Mouse (Mus musculus) erythroblast, embryonic 14.5 days (primary cell): ENCODE data around the gene Sfmbt1. TPM values are rescaled to one million over a fixed set of nuclear protein-coding genes. Genes with fewer than 3 reads are reported as not detected.

Experiments used
- H3K27me3 ChIP-seq: 2 replicates; pipeline ENCODE4 v1.6.1; 2012; ENCODE audit warnings: inconsistent platforms; ENCODE audit not compliant: control insufficient read depth
- H3K36me3 ChIP-seq: 2 replicates; pipeline ENCODE4 v1.6.1; 2012; ENCODE audit warnings: mild to moderate bottlenecking, inconsistent platforms; ENCODE audit not compliant: control insufficient read depth
- H3K4me1 ChIP-seq: 2 replicates; pipeline ENCODE4 v1.6.1; 2012; ENCODE audit warnings: inconsistent platforms; ENCODE audit not compliant: control insufficient read depth
- H3K4me3 ChIP-seq: replicated peaks from 2 replicates; pipeline ENCODE3; 2012; ENCODE audit warnings: moderate library complexity, mild to moderate bottlenecking, inconsistent platforms
- H3K9me3 ChIP-seq: 2 replicates; pipeline ENCODE4 v1.6.1; 2012; ENCODE audit warnings: low read length, inconsistent platforms, mixed read lengths; ENCODE audit not compliant: control insufficient read depth
- GATA1 ChIP-seq: IDR thresholded peaks from 2 replicates; pipeline ENCODE4 v1.6.1; 2012; ENCODE audit warnings: low read length, inconsistent platforms, mixed read lengths
- TAL1 ChIP-seq: IDR thresholded peaks from 3 replicates; pipeline ENCODE4 v1.6.1; 2012; ENCODE audit warnings: low read length, inconsistent platforms, mixed read lengths
- polyA plus RNA-seq: library from polyadenylated mRNA; stranded (reverse); fragments of >175 nt; gene quantifications from 2 replicates; pipeline ENCODE4 v1.2.3, GENCODE M21; 2012

The Sfmbt1 gene
- polyA plus RNA-seq = 0.13 and 0.18 TPM in 2 replicates

- peak within 1 kb of the TSS; percentile 72 for H3K4me3 ChIP-seq
These were observed at the start of gene Sfmbt1 for GRCm38 (mm10) chr14:30714799-30715617. Gene Sfmbt1 (plus strand): TSS chr14:30714849.

GRCm38 (mm10) chr14:30666061-30666460, 48.6 kb upstream of the Sfmbt1 start:
- H3K4me3 ChIP-seq = no peak overlapping the region
- H3K9me3 ChIP-seq = no peaks in the 10 kb centered on the region
- peaks cover 80% of the 10 kb centered on the region for H3K36me3 ChIP-seq
- H3K4me1 ChIP-seq = peaks cover 4% of the 10 kb centered on the region
- H3K27me3 ChIP-seq = no peaks in the 10 kb centered on the region
- no peak for TF ChIP-seq GATA1

More at GRCm38 (mm10) chr14:30714799-30715617, at the start of gene Sfmbt1:
- H3K36me3 ChIP-seq = peaks cover 3% of the 10 kb centered on the region
- H3K4me1 ChIP-seq = peaks cover 41% of the 10 kb centered on the region
- peaks cover 13% of the 10 kb centered on the region for H3K27me3 ChIP-seq
- TF ChIP-seq GATA1 (no peak), TAL1 (no peak)
- H3K9me3 ChIP-seq = no peaks in the 10 kb centered on the region

GRCm38 (mm10) chr14:30666604-30667003, 48.0 kb upstream of the Sfmbt1 start:
- Histone ChIP-seq H3K9me3 (no peaks in the 10 kb centered on the region), H3K4me3 (no peak overlapping the region), H3K36me3 (peaks cover 78% of the 10 kb centered on the region), H3K27me3 (no peaks in the 10 kb centered on the region), H3K4me1 (peaks cover 6% of the 10 kb centered on the region)
- no peak for TF ChIP-seq GATA1
- TF ChIP-seq TAL1 = no peak

- Histone ChIP-seq H3K4me3 (no peak overlapping the region), H3K27me3 (no peaks in the 10 kb centered on the region), H3K9me3 (no peaks in the 10 kb centered on the region), H3K36me3 (peaks cover 70% of the 10 kb centered on the region), H3K4me1 (peaks cover 13% of the 10 kb centered on the region)
- no peak for TF ChIP-seq GATA1
- TF ChIP-seq TAL1 = no peak
These were observed 44.5 kb upstream of the Sfmbt1 start for GRCm38 (mm10) chr14:30670161-30670560.

GRCm38 (mm10) chr14:30671095-30671985, 43.3 kb upstream of the Sfmbt1 start:
- peaks cover 60% of the 10 kb centered on the region for H3K36me3 ChIP-seq
- H3K4me1 ChIP-seq = peaks cover 14% of the 10 kb centered on the region
- no peaks in the 10 kb centered on the region for H3K27me3 ChIP-seq
- TF ChIP-seq GATA1 (no peak), TAL1 (no peak)
- no peak overlapping the region for H3K4me3 ChIP-seq
- no peaks in the 10 kb centered on the region for H3K9me3 ChIP-seq

GRCm38 (mm10) chr14:30671986-30672312, 42.7 kb upstream of the Sfmbt1 start:
- H3K4me1 ChIP-seq = peaks cover 14% of the 10 kb centered on the region
- no peak overlapping the region for H3K4me3 ChIP-seq
- H3K27me3 ChIP-seq = no peaks in the 10 kb centered on the region
- H3K9me3 ChIP-seq = no peaks in the 10 kb centered on the region
- TF ChIP-seq GATA1 (no peak), TAL1 (no peak)
- peaks cover 60% of the 10 kb centered on the region for H3K36me3 ChIP-seq

- H3K27me3 ChIP-seq = no peaks in the 10 kb centered on the region
- H3K4me3 ChIP-seq = no peak overlapping the region
- peaks cover 56% of the 10 kb centered on the region for H3K36me3 ChIP-seq
- no peaks in the 10 kb centered on the region for H3K9me3 ChIP-seq
- peaks cover 12% of the 10 kb centered on the region for H3K4me1 ChIP-seq
- no peak for TF ChIP-seq TAL1
- TF ChIP-seq GATA1 = no peak
These were observed 39.7 kb upstream of the Sfmbt1 start for GRCm38 (mm10) chr14:30674947-30675346.

GRCm38 (mm10) chr14:30682131-30682530, 32.5 kb upstream of the Sfmbt1 start:
- Histone ChIP-seq H3K4me1 (no peaks in the 10 kb centered on the region), H3K27me3 (no peaks in the 10 kb centered on the region), H3K9me3 (no peaks in the 10 kb centered on the region), H3K36me3 (peaks cover 53% of the 10 kb centered on the region), H3K4me3 (no peak overlapping the region)
- TF ChIP-seq TAL1 (no peak), GATA1 (no peak)

GRCm38 (mm10) chr14:30690685-30691084, 24.0 kb upstream of the Sfmbt1 start:
- no peaks in the 10 kb centered on the region for H3K4me1 ChIP-seq
- H3K27me3 ChIP-seq = no peaks in the 10 kb centered on the region
- TF ChIP-seq GATA1 (no peak), TAL1 (no peak)
- H3K4me3 ChIP-seq = no peak overlapping the region
- no peaks in the 10 kb centered on the region for H3K9me3 ChIP-seq
- peaks cover 30% of the 10 kb centered on the region for H3K36me3 ChIP-seq
